Mouse (Mus musculus) CD4-positive, CD25-positive, alpha-beta regulatory T cell (primary cell): ENCODE results near the gene Gm10471. TPM values are rescaled to one million over a fixed set of nuclear protein-coding genes. Genes with fewer than 3 reads are reported as not detected.

Experiments
- polyA plus RNA-seq: library from polyadenylated mRNA; unstranded; fragments of 100-300 nt; shearing (Covaris generic); gene quantifications from one replicate; pipeline ENCODE4 v1.2.1, GENCODE M21; 2017

The Gm10471 gene
- polyA plus RNA-seq, result not detected

GRCm38 (mm10) chr5:26089191-26089590 is at the start of gene Gm10471:
Gene Gm10471, minus strand, starts transcription at chr5:26089291.

GRCm38 (mm10) chr5:26121321-26121720 is 32.2 kb upstream of the Gm10471 start, which contains the start of gene Gm10220:
Gene Gm10220, minus strand, starts transcription at chr5:26121421.

GRCm38 (mm10) chr5:26105262-26105661 is 16.2 kb upstream of the Gm10471 start, which contains the start of gene 5031410I06Rik:
Gene 5031410I06Rik, minus strand, starts transcription at chr5:26105362.

GRCm38 (mm10) chr5:26058481-26058880 is 30.6 kb downstream of the Gm10471 start, which contains the start of gene Gm7347:
Gene Gm7347, minus strand, starts transcription at chr5:26058581.

GRCm38 (mm10) chr5:26039458-26039857 is 49.6 kb downstream of the Gm10471 start, which contains the start of gene Speer4a:
Gene Speer4a, minus strand, starts transcription at chr5:26039558.

Other genes starting within 250 kb of the Gm10471 start
- gene Gm21663, start 146.9 kb downstream of the Gm10471 start, polyA plus RNA-seq, result not detected
- not detected for gene Gm21671, start 134.9 kb downstream of the Gm10471 start, polyA plus RNA-seq
- gene Gm21680, start 116.6 kb downstream of the Gm10471 start, polyA plus RNA-seq, result not detected
- gene Gm21698, start 100.6 kb downstream of the Gm10471 start, polyA plus RNA-seq, result not detected
- not detected for gene Gm1979, start 84.5 kb downstream of the Gm10471 start, polyA plus RNA-seq
- not detected for gene Gm5862, start 66.4 kb downstream of the Gm10471 start, polyA plus RNA-seq
- gene Speer4a, start 49.7 kb downstream of the Gm10471 start, polyA plus RNA-seq, result not detected
- not detected for gene Gm7347, start 30.7 kb downstream of the Gm10471 start, polyA plus RNA-seq
- gene 5031410I06Rik, start 16.1 kb upstream of the Gm10471 start, polyA plus RNA-seq, result not detected
- gene Gm10220, start 32.1 kb upstream of the Gm10471 start, polyA plus RNA-seq, result not detected
- not detected for gene Gm7361, start 168.4 kb upstream of the Gm10471 start, polyA plus RNA-seq